Mouse (Mus musculus): ENCODE measurements around the gene Tm9sf4.

GRCm38 (mm10) chr2:153228523-153228922, 67.4 kb downstream of the Tm9sf4 start:
- no peak for TF ChIP-seq CTCF (conservative IDR thresholded peaks at IDR 0.05; ENCODE audit: low read length)
- TF ChIP-seq POU5F1 (IDR thresholded peaks at IDR 0.05; ENCODE audit: borderline replicate concordance, low read length), result no peak
- TF ChIP-seq NANOG (IDR thresholded peaks at IDR 0.05; ENCODE audit: borderline replicate concordance, low read length), result no peak

All from E14TG2a.4 (cell line).